Mouse (Mus musculus): ENCODE measurements around the gene Ddx11. TPM values are rescaled to one million over a fixed set of nuclear protein-coding genes. Genes with fewer than 3 reads are reported as not detected.
"Not testable (repeated sequence)": the region's sequence is repeated elsewhere in the genome, so short reads cannot be mapped to it uniquely, and the experiment has no call there.

Ddx11 gene
- total RNA-seq, 2 experiments from 2014 or later, result 3.6 to 3.9 TPM

DNA sequence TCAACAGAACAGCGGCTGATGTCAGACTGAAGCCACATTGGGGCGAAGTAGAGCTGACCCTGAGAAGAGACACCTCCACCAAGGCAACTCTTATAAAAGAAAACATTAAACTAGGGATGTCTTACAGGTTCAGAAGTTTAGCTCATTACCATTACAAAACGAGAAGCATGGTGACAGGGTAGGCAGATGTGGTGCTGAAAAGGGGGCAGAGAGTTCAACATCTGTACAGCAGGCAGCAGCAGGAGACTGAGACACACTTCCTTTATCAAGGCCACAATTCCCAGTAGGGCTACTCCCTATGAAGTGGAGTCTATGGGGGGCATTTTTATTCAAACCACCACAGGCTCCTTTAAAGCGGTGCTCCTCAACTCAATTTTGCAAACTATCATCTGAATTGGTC lies 15.1 kb upstream of the Ddx11 start:
- DNase-seq (ENCODE audit: extremely low spot score in 1 of 2, low spot score in 2 of 2), result no peak
- intact Hi-C loops (cut with DNase I), result no loop called here

DNA sequence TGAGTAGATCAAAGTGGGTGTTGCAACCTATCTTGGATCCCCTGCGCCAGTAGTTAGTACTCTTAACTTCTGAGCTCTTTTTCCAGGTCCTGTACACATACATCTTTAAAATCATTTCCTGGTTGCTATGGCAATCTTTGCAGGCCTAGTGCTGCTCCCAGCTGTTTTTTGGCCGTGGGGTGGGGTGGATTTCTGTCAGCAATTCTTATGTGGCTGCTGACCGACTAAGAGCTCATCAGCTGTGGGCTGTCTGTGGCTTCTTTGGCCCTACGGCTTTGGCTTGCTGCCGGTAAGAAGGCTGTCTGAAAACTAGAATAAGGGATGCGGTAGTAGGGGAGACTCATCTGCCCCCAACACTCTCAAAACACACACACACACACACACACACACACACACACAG lies 12.6 kb upstream of the Ddx11 start:
- DNase-seq (ENCODE audit: extremely low spot score in 1 of 2, low spot score in 2 of 2), result no peak
- intact Hi-C loops (cut with DNase I), result no loop called here

DNA sequence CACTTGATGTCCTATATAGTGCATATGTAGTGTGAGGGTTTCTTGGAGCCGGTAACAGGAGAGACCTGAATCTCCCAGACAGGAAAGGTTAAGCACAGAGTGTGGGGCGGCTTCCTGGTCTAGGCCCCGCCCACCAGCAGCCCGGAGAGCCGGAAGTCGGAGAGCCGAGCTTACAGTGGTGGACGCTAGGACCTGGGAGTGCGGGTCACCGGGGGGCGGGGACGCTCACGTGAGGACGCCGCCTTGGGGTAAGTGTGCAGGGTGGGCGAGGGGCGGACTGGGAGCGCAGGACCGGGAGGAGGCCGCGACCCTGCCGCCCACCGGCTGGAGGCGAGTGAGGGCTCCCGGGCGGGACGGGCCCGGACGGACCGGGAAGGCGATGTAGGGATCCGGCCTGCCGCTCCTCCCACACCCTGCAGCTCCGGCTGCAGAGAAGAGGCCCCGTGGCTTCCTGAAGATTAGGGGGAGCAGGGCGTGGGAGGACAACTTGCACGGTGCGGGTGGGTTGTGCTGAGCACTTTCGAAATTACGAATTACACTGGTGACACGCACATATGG lies 11.8 kb upstream of the Ddx11 start, which contains the start of gene Washc1:
TSS of gene Washc1 (plus strand) at position 144 of the 558 bp plus-strand sequence.
- intact Hi-C loops (cut with DNase I), result no loop called here
- DNase-seq (ENCODE audit: extremely low spot score in 1 of 2, low spot score in 2 of 2), result peak; percentile 84 to 96

DNA sequence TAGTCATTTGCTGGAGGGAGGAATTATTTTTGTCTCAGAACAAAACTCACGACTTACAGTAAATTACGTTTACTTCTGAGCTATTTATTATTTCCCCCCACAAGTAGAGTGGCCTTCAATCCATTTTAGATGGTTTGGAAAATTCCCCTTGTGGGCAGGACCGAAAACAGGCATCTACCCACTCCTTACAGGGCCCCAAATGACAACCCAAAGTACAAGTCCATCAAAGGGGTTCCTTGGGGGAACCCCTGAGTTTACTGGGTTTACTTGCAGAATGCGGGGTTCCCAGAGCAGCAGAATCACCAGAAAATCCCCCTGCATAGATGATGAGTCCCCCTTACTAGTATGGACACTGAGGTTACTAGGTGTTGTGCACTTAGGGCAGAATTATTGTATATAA lies 11.2 kb upstream of the Ddx11 start:
- no peak for DNase-seq (ENCODE audit: extremely low spot score in 1 of 2, low spot score in 2 of 2)

DNA sequence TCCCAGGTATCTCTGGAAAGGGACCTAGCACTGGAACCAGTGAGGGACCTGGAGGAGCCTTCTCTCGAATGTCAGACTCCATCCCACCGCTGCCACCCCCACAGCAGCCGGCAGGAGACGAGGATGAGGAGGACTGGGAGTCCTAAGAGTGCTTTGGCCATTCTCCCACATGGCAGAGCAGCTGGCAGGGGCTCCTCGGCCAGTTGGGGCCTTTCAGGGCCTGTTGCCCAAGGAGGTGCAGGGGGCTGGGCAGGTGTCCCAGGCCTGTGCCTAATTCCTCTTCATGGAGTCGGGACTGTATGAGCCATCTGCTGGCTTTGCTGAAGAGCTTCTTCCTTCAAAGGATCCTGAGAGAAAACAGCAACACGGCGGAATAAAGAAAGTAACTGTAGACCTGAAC lies 4.3 kb upstream of the Ddx11 start:
- no peak for DNase-seq (ENCODE audit: extremely low spot score in 1 of 2, low spot score in 2 of 2)
- intact Hi-C loops (cut with DNase I), result no loop called here

More for the DNA sequence above, 11.2 kb upstream of the Ddx11 start:
- intact Hi-C loops (cut with DNase I), result no loop called here

DNA sequence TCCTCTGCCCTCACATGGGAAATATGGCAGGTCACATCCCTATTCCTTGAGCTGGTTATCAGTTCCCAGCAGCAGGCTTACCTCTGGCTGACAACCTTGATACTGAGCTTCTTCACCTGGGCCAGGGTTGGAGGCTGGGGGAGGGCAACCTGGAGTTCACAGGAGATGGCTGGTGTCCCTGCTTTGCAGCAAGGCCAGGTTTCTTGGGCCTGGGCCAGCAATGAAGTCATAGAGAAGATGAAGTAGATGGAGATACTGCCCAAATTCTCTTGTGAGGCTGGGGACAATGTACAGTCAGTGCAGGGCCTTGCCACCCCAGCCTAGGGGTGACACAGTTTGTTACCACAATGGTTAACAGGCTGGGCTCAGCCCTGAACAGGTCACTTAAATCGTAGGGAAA lies 2.6 kb upstream of the Ddx11 start:
- intact Hi-C loops (cut with DNase I), result no loop called here
- no peak for DNase-seq (ENCODE audit: extremely low spot score in 1 of 2, low spot score in 2 of 2)

DNA sequence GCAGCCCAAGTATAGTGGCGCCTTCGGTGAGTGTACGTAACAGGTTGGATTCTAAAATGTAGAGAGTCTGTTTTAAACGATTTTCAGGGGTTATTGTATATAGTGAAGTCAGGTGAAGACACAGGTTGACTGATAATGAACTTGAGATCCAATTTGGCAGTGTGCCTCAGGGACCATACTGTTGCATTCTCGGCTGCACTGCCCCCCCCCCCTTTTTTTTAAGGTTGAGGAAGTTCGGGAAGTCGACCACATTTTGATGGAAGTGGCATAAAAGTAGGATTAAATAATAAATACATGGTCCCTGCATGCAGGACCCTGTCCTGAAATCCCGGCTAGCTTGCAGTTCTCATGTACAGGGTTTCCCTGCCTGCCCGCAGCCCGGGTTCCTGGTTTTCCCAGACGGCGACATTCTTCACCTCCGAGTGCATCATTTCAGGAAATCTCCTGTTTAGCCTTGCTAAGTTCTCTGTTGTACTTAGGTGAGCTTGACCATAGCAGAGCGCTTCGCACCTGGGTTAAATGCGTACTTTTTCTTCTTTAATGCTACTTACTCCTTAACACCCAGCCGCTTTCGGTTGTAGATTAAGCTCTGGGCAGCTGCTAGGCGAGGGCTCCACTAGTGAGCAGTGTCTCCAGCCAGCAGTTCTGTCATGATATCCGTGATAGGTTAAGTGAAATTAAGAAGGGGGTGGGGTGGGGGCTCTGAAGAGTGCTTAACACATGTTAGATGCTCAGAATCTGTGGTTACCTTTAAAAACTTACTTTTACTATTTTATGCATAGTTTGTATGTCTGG lies 693 bp downstream of the Ddx11 start:
- no peak for DNase-seq (ENCODE audit: extremely low spot score in 1 of 2, low spot score in 2 of 2)
- intact Hi-C loops (cut with DNase I), result no loop called here

DNA sequence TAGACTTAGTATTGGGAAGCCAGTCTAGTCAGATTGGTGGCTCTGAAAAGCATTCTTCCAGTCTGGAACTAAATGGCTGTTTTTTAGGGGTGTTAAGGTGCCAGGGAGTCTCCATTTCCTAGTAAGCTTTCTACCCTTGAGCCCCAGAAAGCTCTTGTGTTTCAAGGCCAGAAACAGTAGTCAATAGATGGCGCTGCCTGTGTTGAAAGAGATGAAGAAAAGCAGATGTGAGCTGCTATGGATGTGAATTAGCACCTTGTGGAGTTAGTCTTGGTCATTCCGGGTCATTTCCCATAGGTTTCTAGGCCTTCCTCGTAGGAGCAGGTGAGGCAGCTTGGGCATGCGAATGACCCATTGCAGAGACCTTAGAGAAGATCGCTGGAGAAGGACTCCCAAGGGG lies 1.9 kb downstream of the Ddx11 start:
- no peak for DNase-seq (ENCODE audit: extremely low spot score in 1 of 2, low spot score in 2 of 2)
- intact Hi-C loops (cut with DNase I), result no loop called here

DNA sequence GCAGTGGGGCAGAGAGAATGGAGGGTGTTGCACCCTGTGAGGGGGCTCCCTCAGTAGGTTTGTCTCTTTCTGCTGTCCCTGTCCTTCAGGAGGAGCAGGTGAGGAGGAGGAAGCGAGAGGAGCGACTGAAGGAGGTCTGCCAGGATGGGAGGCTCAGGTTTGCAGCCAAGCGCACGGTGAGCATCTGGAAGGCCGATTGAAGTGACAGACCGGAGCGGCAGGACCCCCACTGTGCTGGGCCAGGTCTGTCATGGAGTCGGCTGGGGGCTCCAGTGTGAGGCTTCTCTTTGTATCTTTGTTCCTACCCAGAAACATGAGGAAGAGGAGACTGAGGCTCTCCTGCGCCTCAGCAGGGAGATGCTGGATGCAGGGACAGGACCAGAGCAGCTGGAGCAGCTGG lies 7.1 kb downstream of the Ddx11 start:
- intact Hi-C loops (cut with DNase I), result no loop called here
- DNase-seq (ENCODE audit: extremely low spot score in 1 of 2, low spot score in 2 of 2), result no peak

DNA sequence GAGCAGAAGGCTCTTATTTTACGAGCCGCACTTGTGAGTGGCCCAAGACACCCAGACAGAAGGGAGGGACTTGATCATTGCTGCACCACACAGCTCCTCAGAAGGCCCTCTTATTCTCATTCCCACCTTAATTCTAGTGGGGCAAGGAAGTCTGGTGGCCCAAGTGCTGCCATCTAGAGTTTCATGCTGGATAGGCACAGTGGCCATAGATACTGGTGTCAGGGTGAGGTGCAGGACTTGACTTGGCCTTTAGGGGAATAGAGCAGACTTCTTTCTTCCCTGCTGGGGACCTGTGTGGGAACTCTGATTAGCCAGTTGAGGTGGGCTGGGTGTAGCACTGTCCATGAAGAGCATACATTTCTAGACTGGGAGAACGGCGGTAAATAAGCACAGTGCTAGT lies 7.9 kb downstream of the Ddx11 start:
- intact Hi-C loops (cut with DNase I), result no loop called here
- no peak for DNase-seq (ENCODE audit: extremely low spot score in 1 of 2, low spot score in 2 of 2)

DNA sequence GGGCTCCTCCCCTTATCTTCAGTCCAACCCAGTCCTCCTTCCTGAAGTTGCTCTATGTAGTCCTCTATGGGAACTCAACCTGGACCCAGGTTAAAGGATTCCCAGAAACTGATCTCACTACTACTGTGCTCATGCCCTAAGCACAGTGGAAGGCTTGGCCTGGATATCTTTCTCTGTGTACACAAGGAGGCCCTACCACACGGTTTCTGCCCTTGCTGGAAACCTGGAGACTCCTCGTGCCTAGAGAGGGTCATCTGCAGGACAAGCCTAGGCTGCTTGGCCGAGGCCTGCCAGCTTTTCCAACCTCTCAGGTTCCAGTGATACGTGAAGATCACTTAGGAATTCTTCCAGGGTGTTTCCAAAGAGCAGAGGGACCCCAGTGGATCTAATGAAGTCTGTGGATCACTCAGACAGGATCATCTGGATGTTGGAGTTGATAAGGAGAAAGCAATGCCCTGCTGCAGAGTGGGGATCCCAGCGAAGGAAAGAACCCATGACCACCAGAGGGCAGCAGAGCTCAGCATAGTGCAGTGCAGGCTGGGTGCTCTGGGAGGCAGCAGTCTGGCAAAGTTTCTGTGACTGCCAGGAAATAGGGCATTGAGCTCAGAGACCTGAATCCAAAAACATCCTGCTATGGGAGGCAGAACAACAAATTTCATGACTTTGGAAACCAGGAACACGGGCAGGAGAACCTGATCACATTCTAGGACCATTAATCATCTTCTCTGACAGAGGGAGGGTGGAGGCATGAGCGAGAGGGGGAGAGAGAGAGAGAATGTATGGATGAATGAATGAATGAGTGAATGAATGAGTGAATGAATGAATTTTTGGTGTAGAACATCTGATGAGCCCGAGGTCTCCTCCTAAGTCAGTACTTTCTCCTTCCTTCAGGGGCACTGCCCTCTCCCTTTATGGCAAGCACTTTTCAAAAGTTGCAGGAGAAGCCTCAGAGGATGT lies 29.7 kb downstream of the Ddx11 start:
- DNase-seq (ENCODE audit: extremely low spot score in 1 of 2, low spot score in 2 of 2); intact Hi-C loops (cut with DNase I): not testable (repeated sequence)

DNA sequence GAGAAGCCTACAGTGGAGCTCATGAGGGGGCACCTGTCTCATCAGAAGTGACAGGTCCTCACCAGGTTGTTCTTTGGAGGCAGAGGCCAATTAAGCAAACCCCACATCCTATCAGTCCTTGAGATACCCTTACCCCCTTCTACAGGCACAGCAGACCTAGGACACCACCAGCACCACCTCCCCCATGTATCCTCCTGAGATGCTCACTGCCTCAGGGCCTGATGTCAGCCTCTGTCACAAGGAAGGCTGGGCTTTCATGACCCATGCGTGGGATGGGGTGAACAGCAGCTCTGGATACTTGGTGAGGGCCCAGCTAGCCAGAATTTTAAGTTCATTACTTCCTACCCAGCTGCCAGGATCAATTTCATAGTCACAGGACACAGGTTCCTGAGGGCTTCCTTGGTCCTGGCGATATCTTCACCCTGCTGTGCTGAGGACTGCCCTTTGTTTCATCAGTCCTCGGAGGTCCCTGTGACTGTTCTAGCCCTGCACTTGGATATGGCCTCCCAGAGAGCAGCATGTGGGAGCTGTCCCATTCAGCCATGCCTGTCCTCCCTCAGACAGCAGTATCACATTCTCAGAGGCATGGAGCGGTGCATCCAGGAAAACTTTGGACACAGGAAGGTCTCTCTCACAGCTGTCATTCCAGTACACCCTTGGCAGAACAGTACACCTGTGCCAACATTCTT lies 30.6 kb downstream of the Ddx11 start:
- DNase-seq (ENCODE audit: extremely low spot score in 1 of 2, low spot score in 2 of 2); intact Hi-C loops (cut with DNase I): not testable (repeated sequence)

DNA sequence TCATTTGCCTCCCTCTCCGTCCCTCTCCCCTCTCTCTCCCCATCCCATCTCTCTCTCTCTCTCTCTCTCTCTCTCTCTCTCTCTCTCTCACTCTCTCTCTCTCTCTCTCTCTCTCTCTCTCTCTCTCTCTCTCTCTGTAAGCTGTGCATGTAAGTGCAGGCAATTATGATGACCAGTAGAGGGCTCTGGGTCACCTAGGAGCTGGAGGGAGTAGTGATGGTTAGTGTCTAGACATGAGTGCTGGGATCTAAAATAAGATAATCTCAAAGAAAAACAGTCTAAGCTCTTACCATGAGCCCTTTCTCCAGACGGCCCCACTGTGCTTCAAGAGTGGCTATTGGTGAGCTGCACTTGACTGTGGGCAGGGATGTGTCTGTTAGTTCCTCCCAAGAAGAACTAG lies 31.6 kb downstream of the Ddx11 start:
- no peak for DNase-seq (ENCODE audit: extremely low spot score in 1 of 2, low spot score in 2 of 2)
- intact Hi-C loops (cut with DNase I), result loop anchor here (5.0 kb wide), 1 partner anchor 42 kb away; no protein-coding TSS in a partner anchor

DNA sequence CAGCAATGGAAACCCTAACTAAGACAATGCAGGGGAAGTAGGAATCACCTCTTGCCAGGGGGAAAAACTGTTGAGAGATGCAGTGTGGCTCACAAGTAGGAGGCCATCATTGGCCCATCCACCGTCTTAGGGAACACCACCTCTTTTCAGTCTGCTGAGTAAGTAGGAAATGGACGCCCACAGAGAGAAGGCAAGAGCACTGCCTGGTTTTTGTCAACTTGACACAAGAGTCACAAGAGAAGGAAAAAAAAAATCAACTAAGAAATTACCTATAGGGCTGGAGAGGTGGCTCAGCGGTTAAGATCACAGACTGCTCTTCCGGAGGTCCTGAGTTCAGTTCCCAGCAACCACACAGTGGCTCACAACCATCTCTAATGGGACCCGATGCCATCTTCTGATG lies 35.0 kb downstream of the Ddx11 start:
- no peak for DNase-seq (ENCODE audit: extremely low spot score in 1 of 2, low spot score in 2 of 2)
- intact Hi-C loops (cut with DNase I), result loop anchor here (5.0 kb wide), 1 partner anchor 39 kb away; no protein-coding TSS in a partner anchor

DNA sequence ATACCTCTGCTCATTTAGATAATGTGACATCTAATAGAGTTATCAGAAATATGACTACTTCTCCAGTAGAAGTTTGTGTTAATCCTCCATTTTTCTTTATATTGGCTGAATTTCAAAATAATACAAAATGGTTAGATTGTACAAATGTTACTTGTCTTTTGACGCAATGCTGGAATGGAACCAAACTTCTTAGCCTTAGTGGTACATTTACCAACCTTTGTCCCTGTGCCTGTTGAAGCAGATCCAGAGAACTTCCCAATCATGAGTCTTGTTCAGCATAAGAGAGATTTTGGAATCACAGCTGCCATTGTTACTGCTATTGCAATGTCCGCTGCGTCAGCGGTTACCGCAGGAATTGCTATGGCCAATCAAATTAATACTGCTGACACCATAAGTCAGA lies 43.8 kb downstream of the Ddx11 start:
- DNase-seq (ENCODE audit: extremely low spot score in 1 of 2, low spot score in 2 of 2); intact Hi-C loops (cut with DNase I): not testable (repeated sequence)

DNA sequence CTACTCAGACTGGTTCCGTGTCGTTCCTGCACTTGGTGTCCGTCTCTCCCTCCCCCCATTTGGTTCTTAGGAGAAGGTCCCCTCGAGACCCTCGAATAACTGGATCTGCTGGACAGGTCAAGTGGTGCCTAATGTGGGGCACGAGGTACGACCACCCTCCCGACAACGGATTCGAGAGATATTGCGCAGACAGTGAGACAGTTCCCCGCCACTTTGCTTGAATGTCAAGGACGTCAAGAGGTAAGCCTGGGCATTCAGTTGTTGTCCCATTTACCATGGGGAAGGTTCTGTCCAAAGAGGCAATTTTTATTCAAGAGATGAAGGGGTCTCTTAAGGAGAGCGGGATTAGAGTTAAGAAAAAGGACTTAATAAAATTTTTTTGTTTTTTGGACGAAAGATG lies 47.7 kb downstream of the Ddx11 start:
- not testable (repeated sequence) for DNase-seq (ENCODE audit: extremely low spot score in 1 of 2, low spot score in 2 of 2)

DNA sequence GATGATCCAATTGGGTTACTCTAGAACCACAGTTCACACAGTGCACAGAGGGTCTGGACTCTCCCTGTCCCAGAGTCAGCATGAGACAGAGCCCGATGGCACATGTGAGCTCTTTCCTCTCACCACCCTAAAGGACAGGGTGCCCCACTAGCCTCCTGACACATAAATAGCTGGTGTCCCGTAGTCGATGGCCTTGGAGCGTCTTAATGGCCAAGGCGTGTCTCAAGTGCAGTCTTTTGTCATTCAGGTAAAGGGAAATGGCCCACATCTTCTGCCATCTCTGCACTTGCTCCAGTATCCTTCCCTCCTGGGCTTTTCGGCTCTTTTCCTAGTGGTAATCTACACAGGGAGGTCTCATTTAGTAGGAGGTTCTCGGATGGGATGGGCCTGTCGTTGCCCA lies 67.3 kb downstream of the Ddx11 start:
- no peak for DNase-seq (ENCODE audit: extremely low spot score in 1 of 2, low spot score in 2 of 2)
- intact Hi-C loops (cut with DNase I), result no loop called here

More for the DNA sequence above, 47.7 kb downstream of the Ddx11 start:
- intact Hi-C loops (cut with DNase I), result not testable (repeated sequence)

DNA sequence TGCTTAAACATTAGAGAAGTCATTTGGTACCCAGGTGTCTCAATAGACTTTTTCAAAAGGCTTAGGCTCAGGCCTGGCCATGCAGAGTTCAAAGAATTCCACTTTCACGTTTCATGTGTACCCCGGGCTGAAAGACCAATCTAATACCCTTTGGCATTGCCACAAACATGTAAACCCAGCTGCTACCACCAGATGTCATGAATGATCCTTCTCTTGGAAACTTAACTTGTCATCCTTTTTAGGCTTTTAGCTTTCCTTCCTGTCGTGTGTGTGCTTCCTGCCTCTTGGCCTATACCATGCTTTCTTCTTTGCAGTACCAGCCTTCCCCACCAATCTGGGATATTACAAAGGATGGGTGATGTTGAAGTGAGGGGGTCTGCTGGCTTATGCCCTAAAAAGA lies 73.7 kb downstream of the Ddx11 start:
- DNase-seq (ENCODE audit: extremely low spot score in 1 of 2, low spot score in 2 of 2), result no peak
- intact Hi-C loops (cut with DNase I), result loop anchor here (5.0 kb wide), 1 partner anchor 40 kb away; no protein-coding TSS in a partner anchor

Data from left cerebral cortex, postnatal 10 days (tissue).